20 mouse cellular contexts compared by ENCODE assay signal in the genomic region with DNA sequence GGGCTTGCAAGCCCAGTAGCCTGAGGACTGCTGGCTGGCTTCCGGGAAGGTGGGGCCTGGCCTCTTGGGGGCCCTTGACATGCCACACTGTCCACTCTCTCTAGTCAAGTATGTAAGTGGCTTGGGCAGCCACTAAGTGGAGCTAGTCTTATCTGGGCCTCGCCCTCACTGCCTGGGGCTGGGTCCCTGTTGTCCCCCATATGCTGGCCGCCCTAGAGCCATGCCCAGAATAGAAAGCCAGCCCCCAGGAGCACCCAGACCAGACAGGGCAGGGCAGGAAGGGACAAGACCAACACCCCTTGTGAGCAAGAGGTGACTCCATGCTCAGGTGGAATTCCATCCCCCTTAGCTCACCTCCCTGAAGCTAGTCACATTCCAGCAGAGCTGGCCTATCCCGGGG. TPM values are rescaled to one million over a fixed set of nuclear protein-coding genes. Genes with fewer than 3 reads are reported as not detected.
DNase-seq lines count a peak whose midpoint lies in the region; ATAC-seq and TF ChIP-seq lines count a peak whose summit lies in the region.
"Had no signal": no experiment of that assay in that cellular context is flagged by ENCODE, and none has a peak within 500 bp of the region (broad histone marks: within the 10 kb centered on the region; RNA-seq: fewer than 3 reads in every experiment).

No protein-coding gene starts in this region.

- TF ChIP-seq CTCF in kidney, adult 2 months (conservative IDR thresholded peaks at IDR 0.05; ENCODE audit: insufficient read depth, insufficient read length, low read depth, low read length): no peak

- H3K9ac ChIP-seq in heart, embryonic 11.5 days (ENCODE audit: low read depth, low read length): no peak overlapping the region
- H3K9ac ChIP-seq in midbrain, embryonic 11.5 days (ENCODE audit: low read length): no peak overlapping the region
- H3K9ac ChIP-seq: forebrain, embryonic 12.5 days; liver, postnatal 0 days had no signal

- peak; percentile 35 for ATAC-seq in heart, embryonic 11.5 days (replicated peaks; ENCODE audit: insufficient number of reproducible peaks, low FRiP score, low TSS enrichment)
- ATAC-seq in midbrain, embryonic 11.5 days (ENCODE audit: low FRiP score): 0 out of 2 replicates have a peak, but pooled peaks have one; percentile 14
- ATAC-seq: CD4-positive, CD25-positive, alpha-beta regulatory T cell, adult 4 months; hindbrain, embryonic 16.5 days; intestine, embryonic 16.5 days; liver, postnatal 0 days; Patski had no signal

- no peaks in the 10 kb centered on the region for H3K9me3 ChIP-seq in heart, embryonic 11.5 days (replicated peaks; ENCODE audit: control insufficient read depth, low read length)
- no peaks in the 10 kb centered on the region for H3K9me3 ChIP-seq in midbrain, embryonic 11.5 days (ENCODE audit: control insufficient read depth, low read length)
- H3K9me3 ChIP-seq in midbrain, embryonic 10.5 days (replicated peaks): peaks cover 9% of the 10 kb centered on the region; the same call in 1 of the 2 replicates
- H3K9me3 ChIP-seq: forebrain, embryonic 12.5 days had no signal

- TF ChIP-seq POLR2A in kidney, adult 2 months (IDR thresholded peaks at IDR 0.05; ENCODE audit: low read depth, low read length): no peak

- H3K27ac ChIP-seq in heart, embryonic 11.5 days (ENCODE audit: low read depth, low read length): no peak overlapping the region
- H3K27ac ChIP-seq in midbrain, embryonic 11.5 days (ENCODE audit: low read depth, low read length): no peak overlapping the region
- H3K27ac ChIP-seq in midbrain, embryonic 10.5 days (replicated peaks): no peak overlapping the region
- no peak overlapping the region for H3K27ac ChIP-seq in kidney, adult 2 months (ENCODE audit: insufficient read depth, low read depth, low read length)
- H3K27ac ChIP-seq: forebrain, embryonic 12.5 days; layer of hippocampus, adult 2 months had no signal

- DNase-seq in heart, adult 9 months (ENCODE audit: low spot score in 2 of 2): no peak
- DNase-seq in midbrain, embryonic 11.5 days (ENCODE audit: low spot score, missing footprints): no peak
- no peak for DNase-seq in midbrain, embryonic 10.5 days (ENCODE audit: low spot score)
- DNase-seq in lung, postnatal 14 days: peak; percentile 75
- DNase-seq in kidney, adult 2 months: no peak
- no peak for DNase-seq in kidney, postnatal 36 days
- DNase-seq: adrenal gland, adult 8-10 months; cerebellum, adult 9-11 months; gastrocnemius, postnatal 25 days; layer of hippocampus, postnatal 36 days; liver, postnatal 0 days; thymus, postnatal 14 days had no signal

- H3K4me2 ChIP-seq in heart, embryonic 11.5 days: no peak overlapping the region
- no peak overlapping the region for H3K4me2 ChIP-seq in midbrain, embryonic 11.5 days
- H3K4me2 ChIP-seq: forebrain, embryonic 12.5 days had no signal

- WGBS in heart, embryonic 11.5 days (ENCODE audit: insufficient replicate concordance): 49% methylated on average over 4 of the region's 4 CpGs
- WGBS in midbrain, embryonic 11.5 days: 80% methylated on average over 4 of the region's 4 CpGs
- WGBS in midbrain, embryonic 10.5 days: 83% methylated on average over 4 of the region's 4 CpGs
- 83% methylated on average over 4 of the region's 4 CpGs for WGBS in kidney, adult 2 months

- no peak overlapping the region for H3K4me3 ChIP-seq in heart, embryonic 11.5 days (ENCODE audit: low read depth, low read length)
- H3K4me3 ChIP-seq in midbrain, embryonic 11.5 days (ENCODE audit: low read depth, low read length): no peak overlapping the region
- H3K4me3 ChIP-seq in midbrain, embryonic 10.5 days: no peak overlapping the region
- H3K4me3 ChIP-seq in kidney, adult 2 months (ENCODE audit: insufficient read depth, low read depth, low read length): no peak overlapping the region
- H3K4me3 ChIP-seq: forebrain, embryonic 12.5 days; layer of hippocampus, adult 2 months had no signal

- peaks cover 10% of the 10 kb centered on the region for H3K4me1 ChIP-seq in heart, embryonic 11.5 days (ENCODE audit: control insufficient read depth, insufficient read depth, low read length)
- H3K4me1 ChIP-seq in midbrain, embryonic 11.5 days (ENCODE audit: control insufficient read depth, insufficient read depth, low read length): no peaks in the 10 kb centered on the region
- H3K4me1 ChIP-seq in midbrain, embryonic 10.5 days: no peaks in the 10 kb centered on the region
- H3K4me1 ChIP-seq in kidney, adult 2 months (ENCODE audit: control insufficient read depth, insufficient read depth, low read length): no peaks in the 10 kb centered on the region
- H3K4me1 ChIP-seq: forebrain, embryonic 12.5 days had no signal

- H3K36me3 ChIP-seq in heart, embryonic 11.5 days (ENCODE audit: control insufficient read depth, insufficient read depth, low read length): no peaks in the 10 kb centered on the region
- no peaks in the 10 kb centered on the region; the same call in 1 of the 2 replicates for H3K36me3 ChIP-seq in midbrain, embryonic 11.5 days (ENCODE audit: control insufficient read depth, insufficient read depth, low read length)
- peaks cover 97% of the 10 kb centered on the region for H3K36me3 ChIP-seq in midbrain, embryonic 10.5 days
- H3K36me3 ChIP-seq in kidney, adult 2 months (ENCODE audit: control insufficient read depth, insufficient read depth, low read length): no peaks in the 10 kb centered on the region

- H3K27me3 ChIP-seq in heart, embryonic 11.5 days (ENCODE audit: control insufficient read depth, insufficient read depth, low read length): peaks cover 8% of the 10 kb centered on the region
- H3K27me3 ChIP-seq in midbrain, embryonic 11.5 days (ENCODE audit: control insufficient read depth, insufficient read depth, low read length): no peaks in the 10 kb centered on the region
- no peaks in the 10 kb centered on the region for H3K27me3 ChIP-seq in midbrain, embryonic 10.5 days (ENCODE audit: low read depth, poor library complexity, severe bottlenecking)
- H3K27me3 ChIP-seq in kidney, adult 2 months (replicated peaks; ENCODE audit: control insufficient read depth, insufficient read depth, low read length): no peaks in the 10 kb centered on the region
- H3K27me3 ChIP-seq: forebrain, embryonic 12.5 days; Patski had no signal

RNA-seq across cellular contexts. Expression of gene Wnt7a, which starts 22.0 kb away (rescaled TPM):
- 0.11 and 0.59 TPM in 2 replicates for polyA plus RNA-seq in heart, embryonic 11.5 days (2014; fragmentation: Nextera tagmentation; extraction: Ambion mirVana)
- polyA plus RNA-seq in midbrain, embryonic 11.5 days (2014; fragmentation: Nextera tagmentation; extraction: Ambion mirVana): 11.5 and 12.4 TPM in 2 replicates
- 14.4 and 16.8 TPM in 2 replicates for polyA plus RNA-seq in midbrain, embryonic 10.5 days (2016; fragmentation: Nextera tagmentation; extraction: Ambion mirVana)
- polyA plus RNA-seq in kidney, adult 2 months (2012; rRNA removed): 0.03 and 0.05 TPM in 2 replicates
- polyA plus RNA-seq: CD4-positive, CD25-positive, alpha-beta regulatory T cell, adult 4 months; intestine, embryonic 16.5 days; liver, adult 2 months had no signal
